Mouse (Mus musculus): ENCODE measurements around the gene Rtn4r.

The Rtn4r gene

GRCm38 (mm10) chr16:18127241-18127861, at the start of gene Rtn4r:
Rtn4r (plus strand) TSS chr16:18127642.
- DNase-seq, result peak; percentile 69

- DNase-seq, result no peak
These were observed 49.0 kb upstream of the Rtn4r start for GRCm38 (mm10) chr16:18078314-18079015.

GRCm38 (mm10) chr16:18079300-18079699, 48.1 kb upstream of the Rtn4r start:
- no peak for DNase-seq

GRCm38 (mm10) chr16:18080171-18080570, 47.3 kb upstream of the Rtn4r start:
- DNase-seq, result no peak

- no peak for DNase-seq
These were observed 46.2 kb upstream of the Rtn4r start for GRCm38 (mm10) chr16:18081149-18081827.

- no peak for DNase-seq
These were observed 45.2 kb upstream of the Rtn4r start for GRCm38 (mm10) chr16:18082291-18082690.

- peak; percentile 35 for DNase-seq
These were observed 44.1 kb upstream of the Rtn4r start for GRCm38 (mm10) chr16:18083231-18083951.

- DNase-seq, result no peak
These were observed 43.2 kb upstream of the Rtn4r start for GRCm38 (mm10) chr16:18084262-18084661.

GRCm38 (mm10) chr16:18087101-18087500, 40.3 kb upstream of the Rtn4r start:
- DNase-seq, result peak; percentile 40

- no peak for DNase-seq
These were observed 31.1 kb upstream of the Rtn4r start for GRCm38 (mm10) chr16:18096348-18096747.

- DNase-seq, result no peak
These were observed 24.6 kb upstream of the Rtn4r start for GRCm38 (mm10) chr16:18102816-18103215.

GRCm38 (mm10) chr16:18103366-18103765, 24.1 kb upstream of the Rtn4r start:
- DNase-seq, result no peak

GRCm38 (mm10) chr16:18103808-18104207, 23.6 kb upstream of the Rtn4r start:
- DNase-seq, result no peak

GRCm38 (mm10) chr16:18108221-18108966, 19.0 kb upstream of the Rtn4r start:
- peak; percentile 61 for DNase-seq

- no peak for DNase-seq
These were observed 16.4 kb upstream of the Rtn4r start for GRCm38 (mm10) chr16:18111042-18111441.

- DNase-seq, result no peak
These were observed 11.0 kb upstream of the Rtn4r start for GRCm38 (mm10) chr16:18116467-18116866.

GRCm38 (mm10) chr16:18118285-18118684, 9.2 kb upstream of the Rtn4r start:
- no peak for DNase-seq

- DNase-seq, result peak; percentile 60
These were observed 8.3 kb upstream of the Rtn4r start for GRCm38 (mm10) chr16:18119031-18119730.

- no peak for DNase-seq
These were observed 4.7 kb upstream of the Rtn4r start for GRCm38 (mm10) chr16:18122740-18123139.

GRCm38 (mm10) chr16:18123471-18123870, 4.0 kb upstream of the Rtn4r start:
- DNase-seq, result no peak

- DNase-seq, result no peak
These were observed 3.4 kb upstream of the Rtn4r start for GRCm38 (mm10) chr16:18124040-18124439.

- DNase-seq, result no peak
These were observed 2.8 kb upstream of the Rtn4r start for GRCm38 (mm10) chr16:18124626-18125025.
